Mouse (Mus musculus): Measurements from ENCODE around the gene Cox4i1. TPM values are rescaled to one million over a fixed set of nuclear protein-coding genes. Genes with fewer than 3 reads are reported as not detected.

Cox4i1 gene
- polyA plus RNA-seq, 1 experiment = 307 TPM

- no peak for TF ChIP-seq GATA1 (IDR thresholded peaks at IDR 0.05; ENCODE audit: low read length)
These were observed 11.8 kb downstream of the Cox4i1 start for GRCm38 (mm10) chr8:120679629-120680387.

- no peak for TF ChIP-seq GATA1 (IDR thresholded peaks at IDR 0.05; ENCODE audit: low read length)
These were observed 13.1 kb downstream of the Cox4i1 start for GRCm38 (mm10) chr8:120681113-120681512.

- no peak for TF ChIP-seq GATA1 (IDR thresholded peaks at IDR 0.05; ENCODE audit: low read length)
These were observed 15.6 kb downstream of the Cox4i1 start for GRCm38 (mm10) chr8:120683602-120684001.

GRCm38 (mm10) chr8:120684082-120684481, 16.1 kb downstream of the Cox4i1 start:
- TF ChIP-seq GATA1 (IDR thresholded peaks at IDR 0.05; ENCODE audit: low read length) = no peak

GRCm38 (mm10) chr8:120685097-120685496, 17.1 kb downstream of the Cox4i1 start:
- TF ChIP-seq GATA1 (IDR thresholded peaks at IDR 0.05; ENCODE audit: low read length) = no peak

GRCm38 (mm10) chr8:120685591-120685990, 17.6 kb downstream of the Cox4i1 start:
- TF ChIP-seq GATA1 (IDR thresholded peaks at IDR 0.05; ENCODE audit: low read length) = no peak

- no peak for TF ChIP-seq GATA1 (IDR thresholded peaks at IDR 0.05; ENCODE audit: low read length)
These were observed 18.0 kb downstream of the Cox4i1 start for GRCm38 (mm10) chr8:120686051-120686450.

- no peak for TF ChIP-seq GATA1 (IDR thresholded peaks at IDR 0.05; ENCODE audit: low read length)
These were observed 18.6 kb downstream of the Cox4i1 start for GRCm38 (mm10) chr8:120686576-120686975.

GRCm38 (mm10) chr8:120687786-120688185, 19.8 kb downstream of the Cox4i1 start:
- no peak for TF ChIP-seq GATA1 (IDR thresholded peaks at IDR 0.05; ENCODE audit: low read length)

- no peak for TF ChIP-seq GATA1 (IDR thresholded peaks at IDR 0.05; ENCODE audit: low read length)
These were observed 20.5 kb downstream of the Cox4i1 start for GRCm38 (mm10) chr8:120688511-120688910.

- TF ChIP-seq GATA1 (IDR thresholded peaks at IDR 0.05; ENCODE audit: low read length) = no peak
These were observed 24.9 kb downstream of the Cox4i1 start for GRCm38 (mm10) chr8:120692934-120693333.

GRCm38 (mm10) chr8:120693861-120694493, 26.0 kb downstream of the Cox4i1 start:
- TF ChIP-seq GATA1 (IDR thresholded peaks at IDR 0.05; ENCODE audit: low read length) = no peak

GRCm38 (mm10) chr8:120696401-120697153, 28.6 kb downstream of the Cox4i1 start:
- no peak for TF ChIP-seq GATA1 (IDR thresholded peaks at IDR 0.05; ENCODE audit: low read length)

GRCm38 (mm10) chr8:120697154-120697978, 29.3 kb downstream of the Cox4i1 start:
- TF ChIP-seq GATA1 (IDR thresholded peaks at IDR 0.05; ENCODE audit: low read length) = no peak

GRCm38 (mm10) chr8:120697979-120698272, 29.9 kb downstream of the Cox4i1 start:
- TF ChIP-seq GATA1 (IDR thresholded peaks at IDR 0.05; ENCODE audit: low read length) = no peak

- no peak for TF ChIP-seq GATA1 (IDR thresholded peaks at IDR 0.05; ENCODE audit: low read length)
These were observed 30.4 kb downstream of the Cox4i1 start for GRCm38 (mm10) chr8:120698426-120698825.

All from G1E-ER4 (cell line).